Mouse (Mus musculus): Measurements from ENCODE around the gene Clstn1.

DNA sequence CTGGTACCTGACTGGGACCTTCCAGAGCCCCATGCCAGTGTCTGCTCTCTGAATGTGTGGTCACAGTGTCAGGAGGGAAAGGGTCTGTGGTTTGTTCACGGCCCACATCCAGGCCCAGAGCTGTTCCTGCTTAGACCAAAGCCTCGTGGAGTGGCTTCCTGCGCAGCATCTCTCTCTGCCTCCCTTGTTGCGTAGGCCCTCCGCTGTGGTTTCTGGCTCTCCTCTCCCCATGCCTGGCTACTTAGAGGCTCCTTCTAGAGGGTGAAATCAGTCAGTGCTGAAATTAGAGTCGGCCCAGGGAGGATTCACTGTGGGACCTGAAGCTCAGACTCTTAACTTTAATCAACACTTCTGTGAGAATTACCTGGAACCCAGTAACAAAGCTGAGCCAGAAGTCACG, 32.4 kb upstream of the Clstn1 start:
- TF ChIP-seq CTCF (IDR thresholded peaks at IDR 0.05; ENCODE audit: low read depth, low read length) (no peak), POLR2A (IDR thresholded peaks at IDR 0.05; ENCODE audit: insufficient read depth, low read length) (no peak), EP300 (IDR thresholded peaks at IDR 0.05; ENCODE audit: insufficient read depth, low read depth, low read length) (no peak)

Measured in ES-Bruce4 (cell line).